21 mouse cellular contexts compared by ENCODE assay signal in genomic region chr8:97942921-97943320, GRCm38 (mm10).
DNase-seq lines count a peak whose midpoint lies in the region; ATAC-seq lines count a peak whose summit lies in the region.
"Had no signal": no experiment of that assay in that cellular context is flagged by ENCODE, and none has a peak within 500 bp of the region (broad histone marks: within the 10 kb centered on the region; RNA-seq: fewer than 3 reads in every experiment).

No protein-coding gene starts in this region.

- no peaks in the 10 kb centered on the region for H3K36me3 ChIP-seq in embryonic facial prominence, embryonic 14.5 days (ENCODE audit: control insufficient read depth, insufficient read depth, low read length)
- no peaks in the 10 kb centered on the region for H3K36me3 ChIP-seq in embryonic facial prominence, embryonic 10.5 days (replicated peaks)
- H3K36me3 ChIP-seq in midbrain, embryonic 11.5 days (ENCODE audit: control insufficient read depth, insufficient read depth, low read length) = no peaks in the 10 kb centered on the region
- H3K36me3 ChIP-seq in midbrain, embryonic 15.5 days (replicated peaks) = no peaks in the 10 kb centered on the region
- no peaks in the 10 kb centered on the region for H3K36me3 ChIP-seq in midbrain, embryonic 14.5 days (ENCODE audit: control insufficient read depth, insufficient read depth, low read length)
- H3K36me3 ChIP-seq: embryonic facial prominence, embryonic 13.5 days; kidney, embryonic 15.5 days; limb, embryonic 12.5 days; neural tube, embryonic 12.5 days had no signal

- H3K9me3 ChIP-seq in embryonic facial prominence, embryonic 14.5 days (ENCODE audit: control insufficient read depth, low read length) = no peaks in the 10 kb centered on the region
- no peaks in the 10 kb centered on the region for H3K9me3 ChIP-seq in embryonic facial prominence, embryonic 10.5 days
- no peaks in the 10 kb centered on the region for H3K9me3 ChIP-seq in midbrain, embryonic 11.5 days (ENCODE audit: control insufficient read depth, low read length)
- H3K9me3 ChIP-seq in midbrain, embryonic 15.5 days = no peaks in the 10 kb centered on the region
- H3K9me3 ChIP-seq in midbrain, embryonic 14.5 days (ENCODE audit: control insufficient read depth, low read length) = no peaks in the 10 kb centered on the region
- H3K9me3 ChIP-seq: embryonic facial prominence, embryonic 13.5 days; kidney, embryonic 15.5 days; limb, embryonic 12.5 days; neural tube, embryonic 12.5 days had no signal

- H3K4me2 ChIP-seq in embryonic facial prominence, embryonic 14.5 days (ENCODE audit: low read depth, low read length) = no peak overlapping the region
- no peak overlapping the region for H3K4me2 ChIP-seq in midbrain, embryonic 11.5 days
- H3K4me2 ChIP-seq in midbrain, embryonic 15.5 days = no peak overlapping the region
- no peak overlapping the region for H3K4me2 ChIP-seq in midbrain, embryonic 14.5 days (ENCODE audit: low read length)
- H3K4me2 ChIP-seq: embryonic facial prominence, embryonic 13.5 days; kidney, embryonic 15.5 days; limb, embryonic 12.5 days; liver, embryonic 11.5 days; neural tube, embryonic 12.5 days had no signal

- H3K9ac ChIP-seq in embryonic facial prominence, embryonic 14.5 days (ENCODE audit: low read depth, low read length) = no peak overlapping the region
- H3K9ac ChIP-seq in midbrain, embryonic 11.5 days (ENCODE audit: low read length) = no peak overlapping the region
- H3K9ac ChIP-seq in midbrain, embryonic 15.5 days = no peak overlapping the region
- H3K9ac ChIP-seq in midbrain, embryonic 14.5 days (replicated peaks; ENCODE audit: low read length) = no peak overlapping the region
- H3K9ac ChIP-seq: embryonic facial prominence, embryonic 13.5 days; kidney, embryonic 15.5 days; limb, embryonic 12.5 days; liver, postnatal 0 days; neural tube, embryonic 12.5 days had no signal

- peak; percentile 9 for DNase-seq in embryonic facial prominence, embryonic 14.5 days (ENCODE audit: low spot score)
- no peak for DNase-seq in embryonic facial prominence, embryonic 10.5 days (ENCODE audit: low spot score)
- DNase-seq in midbrain, embryonic 11.5 days (ENCODE audit: low spot score, missing footprints) = peak; percentile 88
- DNase-seq in midbrain, embryonic 14.5 days = peak; percentile 15
- no peak for DNase-seq in lung, postnatal 4 days
- no peak for DNase-seq in gastrocnemius, adult 8-10 months (ENCODE audit: low spot score in 2 of 2)
- DNase-seq: adrenal gland, postnatal 14 days; cerebellum, adult 8-10 months; cerebellum, postnatal 36 days; kidney, adult 11 months; kidney, postnatal 36 days; layer of hippocampus, postnatal 36 days; liver, postnatal 0 days; thymus, postnatal 25 days had no signal

- no peak for ATAC-seq in embryonic facial prominence, embryonic 14.5 days (ENCODE audit: low read depth)
- ATAC-seq in midbrain, embryonic 11.5 days (ENCODE audit: low FRiP score) = peak; percentile 96
- no peak for ATAC-seq in midbrain, embryonic 15.5 days (replicated peaks)
- ATAC-seq in midbrain, embryonic 14.5 days (ENCODE audit: low FRiP score, low TSS enrichment) = no peak
- ATAC-seq: liver, postnatal 0 days; lung, postnatal 0 days had no signal

- no peak overlapping the region for H3K27ac ChIP-seq in embryonic facial prominence, embryonic 14.5 days (replicated peaks; ENCODE audit: low read depth, low read length)
- H3K27ac ChIP-seq in embryonic facial prominence, embryonic 10.5 days (replicated peaks) = no peak overlapping the region
- no peak overlapping the region for H3K27ac ChIP-seq in midbrain, embryonic 11.5 days (ENCODE audit: low read depth, low read length)
- H3K27ac ChIP-seq in midbrain, embryonic 15.5 days = no peak overlapping the region
- no peak overlapping the region for H3K27ac ChIP-seq in midbrain, embryonic 14.5 days (replicated peaks; ENCODE audit: low read depth, low read length)
- H3K27ac ChIP-seq: embryonic facial prominence, embryonic 13.5 days; kidney, embryonic 15.5 days; limb, embryonic 12.5 days; neural tube, embryonic 12.5 days had no signal

- H3K4me3 ChIP-seq in embryonic facial prominence, embryonic 14.5 days (ENCODE audit: low read depth, low read length) = no peak overlapping the region
- no peak overlapping the region for H3K4me3 ChIP-seq in embryonic facial prominence, embryonic 10.5 days
- H3K4me3 ChIP-seq in midbrain, embryonic 11.5 days (ENCODE audit: low read depth, low read length) = no peak overlapping the region
- no peak overlapping the region for H3K4me3 ChIP-seq in midbrain, embryonic 15.5 days
- no peak overlapping the region for H3K4me3 ChIP-seq in midbrain, embryonic 14.5 days (replicated peaks; ENCODE audit: low read depth, low read length)
- H3K4me3 ChIP-seq: embryonic facial prominence, embryonic 13.5 days; kidney, embryonic 15.5 days; limb, embryonic 12.5 days; neural tube, embryonic 12.5 days had no signal

- H3K27me3 ChIP-seq in embryonic facial prominence, embryonic 14.5 days (replicated peaks; ENCODE audit: control insufficient read depth, insufficient read depth, low read length) = no peaks in the 10 kb centered on the region
- no peaks in the 10 kb centered on the region for H3K27me3 ChIP-seq in embryonic facial prominence, embryonic 10.5 days (replicated peaks; ENCODE audit: low read depth, poor library complexity, severe bottlenecking)
- no peaks in the 10 kb centered on the region for H3K27me3 ChIP-seq in midbrain, embryonic 11.5 days (ENCODE audit: control insufficient read depth, insufficient read depth, low read length)
- H3K27me3 ChIP-seq in midbrain, embryonic 15.5 days (replicated peaks) = no peaks in the 10 kb centered on the region
- H3K27me3 ChIP-seq in midbrain, embryonic 14.5 days (ENCODE audit: control insufficient read depth, insufficient read depth, low read length) = no peaks in the 10 kb centered on the region
- H3K27me3 ChIP-seq: embryonic facial prominence, embryonic 13.5 days; kidney, embryonic 15.5 days; limb, embryonic 12.5 days; neural tube, embryonic 12.5 days had no signal

- H3K4me1 ChIP-seq in embryonic facial prominence, embryonic 14.5 days (ENCODE audit: control insufficient read depth, insufficient read depth, low read length) = no peaks in the 10 kb centered on the region
- no peaks in the 10 kb centered on the region for H3K4me1 ChIP-seq in embryonic facial prominence, embryonic 10.5 days
- peaks cover 3% of the 10 kb centered on the region; the same call in 1 of the 2 replicates for H3K4me1 ChIP-seq in midbrain, embryonic 11.5 days (ENCODE audit: control insufficient read depth, insufficient read depth, low read length)
- no peaks in the 10 kb centered on the region for H3K4me1 ChIP-seq in midbrain, embryonic 15.5 days
- H3K4me1 ChIP-seq in midbrain, embryonic 14.5 days (ENCODE audit: control insufficient read depth, insufficient read depth, low read length) = 0 out of 2 replicates have a peak, but pooled peaks cover 4% of the 10 kb centered on the region
- H3K4me1 ChIP-seq: embryonic facial prominence, embryonic 13.5 days; kidney, embryonic 15.5 days; limb, embryonic 12.5 days; neural tube, embryonic 12.5 days had no signal

- WGBS in embryonic facial prominence, embryonic 14.5 days = 51% methylated on average over 2 of the region's 2 CpGs
- WGBS in embryonic facial prominence, embryonic 10.5 days = 49% methylated on average over 2 of the region's 2 CpGs
- WGBS in midbrain, embryonic 11.5 days = 22% methylated on average over 2 of the region's 2 CpGs
- 21% methylated on average over 2 of the region's 2 CpGs for WGBS in midbrain, embryonic 15.5 days
- WGBS in midbrain, embryonic 14.5 days = 19% methylated on average over 2 of the region's 2 CpGs

Comparison
In these comparisons a context has a peak if more than half of its experiments do, and no peak if none do; other contexts are left out.
1. DNase-seq: peak in embryonic facial prominence, embryonic 14.5 days (single experiment), midbrain, embryonic 11.5 days (single experiment) and midbrain, embryonic 14.5 days (single experiment); none in embryonic facial prominence, embryonic 10.5 days (single experiment), lung, postnatal 4 days (0 of 2) and gastrocnemius, adult 8-10 months (0 of 2).